Mouse (Mus musculus) C2C12 (cell line): ENCODE results near the gene Pqlc2.

ENCODE experiments used
- CEBPB ChIP-seq: IDR thresholded peaks from one replicate; pipeline ENCODE4 v1.6.1; 2011; ENCODE audit warnings: low read depth, mild to moderate bottlenecking, control low read depth, moderate library complexity
- CTCF ChIP-seq: IDR thresholded peaks from one replicate; pipeline ENCODE4 v1.5.1; 2011; ENCODE audit not compliant: control insufficient read depth, insufficient read depth, insufficient read length
- FOSL1 ChIP-seq: IDR thresholded peaks from one replicate; pipeline ENCODE4 v1.8.0; 2011; ENCODE audit warnings: mild to moderate bottlenecking, low read length; ENCODE audit not compliant: poor library complexity, insufficient read depth, severe bottlenecking
- MAX ChIP-seq: IDR thresholded peaks from one replicate; pipeline ENCODE4 v1.6.1; 2011; ENCODE audit warnings: mild to moderate bottlenecking, control low read depth
- MYOD1 ChIP-seq: IDR thresholded peaks from one replicate; pipeline ENCODE4 v1.6.1; 2011; ENCODE audit warnings: low read depth; ENCODE audit not compliant: control insufficient read depth, insufficient read length
- MYOG ChIP-seq: IDR thresholded peaks from one replicate; pipeline ENCODE4 v1.6.1; 2011; ENCODE audit not compliant: control insufficient read depth, insufficient read length; ENCODE audit errors: extremely low read depth
- USF1 ChIP-seq: IDR thresholded peaks from one replicate; pipeline ENCODE4 v1.6.1; 2011; ENCODE audit warnings: low read depth, mild to moderate bottlenecking, control low read depth, moderate library complexity

GRCm38 (mm10) chr4:139351931-139352711, 41.6 kb upstream of the Pqlc2 start, which contains the start of the genes Mrto4, Emc1 and Ubr4:
- no peak for TF ChIP-seq CTCF
- peak; percentile 94 for TF ChIP-seq MAX
- no peak for TF ChIP-seq MYOG
- TF ChIP-seq MYOD1 = no peak
- TF ChIP-seq CEBPB = no peak
- peak; percentile 29 for TF ChIP-seq USF1
- no peak for TF ChIP-seq FOSL1
